Mouse (Mus musculus) heart, embryonic 12.5 days (tissue): Measurements from ENCODE around the gene AW549877. TPM values are rescaled to one million over a fixed set of nuclear protein-coding genes. Genes with fewer than 3 reads are reported as not detected.

ENCODE experiments used
- ATAC-seq: fragments of 200-750 bp; cut with Nextera tagmentation; 2 replicates; pipeline ENCODE4 v1.8.0; 2017; ENCODE audit warnings: moderate TSS enrichment, moderate library complexity; ENCODE audit not compliant: insufficient number of reproducible peaks, low FRiP score
- H3K27ac ChIP-seq: fragments of 300-500 bp; sonication (generic); 2 replicates; pipeline ENCODE4 v1.5.1; 2016; ENCODE audit warnings: mild to moderate bottlenecking, moderate library complexity; ENCODE audit not compliant: poor library complexity, severe bottlenecking
- H3K27me3 ChIP-seq: fragments of 300-500 bp; sonication (generic); replicated peaks from 2 replicates; pipeline ENCODE4 v1.6.1; 2016; ENCODE audit warnings: mild to moderate bottlenecking, moderate library complexity
- H3K36me3 ChIP-seq: fragments of 300-500 bp; sonication (generic); 2 replicates; pipeline ENCODE4 v1.6.1; 2016; ENCODE audit warnings: mild to moderate bottlenecking, moderate library complexity
- H3K4me1 ChIP-seq: fragments of 300-500 bp; sonication (generic); replicated peaks from 2 replicates; pipeline ENCODE4 v1.6.1; 2016; ENCODE audit warnings: mild to moderate bottlenecking
- H3K4me2 ChIP-seq: fragments of 300-500 bp; sonication (generic); 2 replicates; pipeline ENCODE4 v1.6.1; 2016; ENCODE audit warnings: mild to moderate bottlenecking, moderate library complexity
- H3K4me3 ChIP-seq: fragments of 300-500 bp; sonication (generic); 2 replicates; pipeline ENCODE4 v1.5.1; 2016; ENCODE audit warnings: mild to moderate bottlenecking
- H3K9ac ChIP-seq: fragments of 300-500 bp; sonication (generic); 2 replicates; pipeline ENCODE4 v1.6.1; 2016; ENCODE audit warnings: mild to moderate bottlenecking, moderate library complexity
- H3K9me3 ChIP-seq: fragments of 300-500 bp; sonication (generic); replicated peaks from 2 replicates; pipeline ENCODE4 v1.6.1; 2016; ENCODE audit warnings: mild to moderate bottlenecking, moderate library complexity
- WGBS: fragments of 180-500 bp; shearing (Covaris S2); methylation state at CpG from one replicate; pipeline ENCODE4 v1.1.7; 2016; 5-methylcytosine and 5-hydroxymethylcytosine counted together
- polyA plus RNA-seq: library from polyadenylated mRNA; unstranded; fragments of >200 nt; fragmentation: Nextera tagmentation; extraction: Ambion mirVana; gene quantifications from 2 replicates; pipeline ENCODE4 v1.2.1, GENCODE M21; 2016

The AW549877 gene
- polyA plus RNA-seq, 1 experiment from 2014 or later, result 40.9 TPM

DNA sequence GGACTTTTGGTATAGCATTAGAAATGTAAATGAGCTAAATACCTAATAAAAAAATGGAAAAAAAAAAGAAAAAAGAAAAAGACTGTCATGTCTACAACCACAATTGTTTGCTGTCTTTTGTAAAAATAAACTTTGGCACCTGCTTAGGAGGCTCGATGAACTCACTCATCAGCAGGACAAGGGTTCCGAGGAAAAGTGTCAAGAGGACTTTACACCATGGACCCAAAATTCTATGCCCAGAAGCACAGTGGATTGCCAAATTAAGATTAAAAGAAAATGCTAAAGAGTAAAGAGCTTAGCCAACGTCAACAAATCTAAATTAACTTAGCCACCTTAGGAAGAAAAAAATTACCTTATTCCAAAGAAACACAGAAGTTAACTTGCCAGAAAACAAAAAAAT is 59.5 kb downstream of the AW549877 start:
- ATAC-seq, result no peak
- no peaks in the 10 kb centered on the region for H3K4me1 ChIP-seq
- no peaks in the 10 kb centered on the region for H3K36me3 ChIP-seq
- no peaks in the 10 kb centered on the region for H3K27me3 ChIP-seq
- no peak overlapping the region for H3K9ac ChIP-seq
- no peak overlapping the region for H3K4me3 ChIP-seq
- no peak overlapping the region for H3K27ac ChIP-seq
- 84% methylated on average over 3 of the region's 3 CpGs for WGBS
- H3K9me3 ChIP-seq, result no peaks in the 10 kb centered on the region
- H3K4me2 ChIP-seq, result no peak overlapping the region

DNA sequence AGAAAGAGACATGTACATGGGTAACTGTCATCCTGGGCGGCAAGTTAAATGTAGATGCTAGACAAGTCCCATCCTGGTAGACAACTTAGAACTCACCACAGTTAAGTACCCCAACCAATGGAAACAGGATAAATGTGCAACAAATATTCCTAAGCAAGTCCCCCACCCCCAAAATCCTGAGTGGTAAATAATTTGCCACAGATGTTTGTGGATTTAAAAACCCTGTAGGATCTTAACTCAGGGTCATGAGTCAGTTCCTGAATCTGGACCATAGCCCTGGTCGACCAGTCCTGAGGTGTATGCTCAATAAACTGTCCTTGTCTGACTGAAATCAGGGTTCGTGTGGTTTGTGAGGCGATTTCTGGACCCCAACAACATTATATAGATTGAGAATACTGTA is 62.1 kb downstream of the AW549877 start:
- no peak overlapping the region for H3K27ac ChIP-seq
- H3K9me3 ChIP-seq, result no peaks in the 10 kb centered on the region
- H3K4me1 ChIP-seq, result no peaks in the 10 kb centered on the region
- no peaks in the 10 kb centered on the region for H3K36me3 ChIP-seq
- no peak overlapping the region for H3K4me2 ChIP-seq
- H3K4me3 ChIP-seq, result no peak overlapping the region
- H3K27me3 ChIP-seq, result no peaks in the 10 kb centered on the region
- ATAC-seq, result no peak
- H3K9ac ChIP-seq, result no peak overlapping the region
- 80% methylated on average over 4 of the region's 4 CpGs for WGBS

Other genes starting within 250 kb of the AW549877 start
- gene Fbxo4, start 16.2 kb downstream of the AW549877 start, polyA plus RNA-seq, result 10.6 and 11.1 TPM in 2 replicates
- gene Oxct1, start 30.6 kb upstream of the AW549877 start, polyA plus RNA-seq, result 332 and 335 TPM in 2 replicates